Mouse (Mus musculus) forebrain, embryonic 11.5 days (tissue): ENCODE measurements around the gene Scp2. TPM values are rescaled to one million over a fixed set of nuclear protein-coding genes. Genes with fewer than 3 reads are reported as not detected.

Experiments used
- ATAC-seq: fragments of 200-750 bp; cut with Nextera tagmentation; replicated peaks from 2 replicates; pipeline ENCODE4 v1.8.0; 2017; ENCODE audit warnings: moderate TSS enrichment; ENCODE audit not compliant: low FRiP score
- DNase-seq: peaks from one replicate; pipeline ENCODE4 v3.0.0-alpha.2; 2017; ENCODE audit warnings: low spot score
- H3K27ac ChIP-seq: fragments of 300-500 bp; sonication (generic); 2 replicates; pipeline ENCODE4 v1.5.1; 2014; ENCODE audit warnings: low read depth, low read length
- H3K27me3 ChIP-seq: fragments of 300-500 bp; sonication (generic); 2 replicates; pipeline ENCODE4 v1.6.1; 2014; ENCODE audit warnings: mild to moderate bottlenecking, low read length, mixed read lengths; ENCODE audit not compliant: control insufficient read depth, insufficient read depth
- H3K36me3 ChIP-seq: fragments of 300-500 bp; sonication (generic); 2 replicates; pipeline ENCODE4 v1.6.1; 2014; ENCODE audit warnings: mild to moderate bottlenecking, low read length, moderate library complexity, mixed read lengths; ENCODE audit not compliant: control insufficient read depth, insufficient read depth
- H3K4me1 ChIP-seq: fragments of 300-500 bp; sonication (generic); replicated peaks from 2 replicates; pipeline ENCODE4 v1.6.1; 2014; ENCODE audit warnings: low read length, mixed read lengths; ENCODE audit not compliant: control insufficient read depth, insufficient read depth
- H3K4me2 ChIP-seq: fragments of 300-500 bp; sonication (generic); 2 replicates; pipeline ENCODE4 v1.6.1; 2014; ENCODE audit warnings: low read depth, mild to moderate bottlenecking, low read length, moderate library complexity, mixed read lengths; ENCODE audit not compliant: severe bottlenecking
- H3K4me3 ChIP-seq: fragments of 300-500 bp; sonication (generic); 2 replicates; pipeline ENCODE4 v1.5.1; 2014; ENCODE audit warnings: low read depth, low read length
- H3K9ac ChIP-seq: fragments of 300-500 bp; sonication (generic); 2 replicates; pipeline ENCODE4 v1.6.1; 2014; ENCODE audit warnings: low read length
- H3K9me3 ChIP-seq: fragments of 300-500 bp; sonication (generic); 2 replicates; pipeline ENCODE4 v1.6.1; 2016; ENCODE audit warnings: low read length, mixed read lengths; ENCODE audit not compliant: control insufficient read depth
- WGBS: fragments of 180-500 bp; shearing (Covaris S2); extraction: QIAGEN DNeasy Blood & Tissue Kit; methylation state at CpG from one replicate; pipeline ENCODE4 v1.1.7; 2014; 5-methylcytosine and 5-hydroxymethylcytosine counted together
- polyA plus RNA-seq: library from polyadenylated mRNA; unstranded; fragments of >200 nt; fragmentation: Nextera tagmentation; extraction: Ambion mirVana; gene quantifications from 2 replicates; pipeline ENCODE4 v1.2.1, GENCODE M21; 2014

Gene Scp2
- polyA plus RNA-seq, 1 experiment from 2014 or later: 200 TPM

- no peaks in the 10 kb centered on the region for H3K27me3 ChIP-seq
- WGBS: 86% methylated on average over 3 of the region's 3 CpGs
- DNase-seq (no peak), ATAC-seq (no peak)
- no peaks in the 10 kb centered on the region for H3K36me3 ChIP-seq
- H3K4me2 ChIP-seq: no peak overlapping the region
- no peaks in the 10 kb centered on the region for H3K9me3 ChIP-seq
- 0 out of 2 replicates have a peak, but pooled peaks cover 2% of the 10 kb centered on the region for H3K4me1 ChIP-seq
- H3K4me3 ChIP-seq: no peak overlapping the region
- no peak overlapping the region for H3K9ac ChIP-seq
- H3K27ac ChIP-seq: no peak overlapping the region
Measured at GRCm38 (mm10) chr4:108016321-108016720, 128.5 kb downstream of the Scp2 start.

DNA sequence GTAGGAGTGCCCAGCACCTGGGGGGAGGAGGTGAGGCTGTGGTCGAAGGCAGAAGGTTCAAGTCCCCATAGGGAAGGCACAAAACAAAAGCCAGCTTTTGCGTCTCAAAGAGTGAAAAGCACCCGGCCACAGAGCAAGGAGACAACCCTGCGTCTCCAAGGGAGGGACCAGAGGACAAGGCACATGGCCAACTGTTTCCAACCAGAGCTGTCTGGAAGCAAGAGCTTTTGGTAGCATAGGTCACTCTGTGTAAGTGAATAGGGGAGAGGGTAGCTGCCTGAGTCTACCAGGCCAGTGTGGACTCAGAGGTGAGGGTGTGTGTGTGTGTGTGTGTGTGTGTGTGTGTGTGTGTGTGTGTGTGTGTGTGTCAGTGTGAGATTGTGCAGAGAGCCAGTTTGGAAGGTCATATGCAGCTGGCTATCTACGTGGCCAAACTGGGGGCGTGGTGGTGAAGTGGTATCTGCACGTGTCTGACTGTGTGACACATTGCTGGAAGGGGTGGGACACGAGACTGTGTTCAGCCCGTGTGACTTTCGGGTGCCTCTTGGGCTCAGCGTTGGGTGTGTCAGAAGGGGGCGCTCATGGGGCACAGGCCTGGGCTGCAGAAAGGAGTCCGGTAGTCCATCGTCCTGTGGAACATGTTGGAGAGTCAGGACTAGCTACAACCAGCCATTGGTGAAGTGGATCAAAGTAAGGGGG lies 129.6 kb downstream of the Scp2 start:
- no peaks in the 10 kb centered on the region for H3K9me3 ChIP-seq
- H3K4me1 ChIP-seq: 0 out of 2 replicates have a peak, but pooled peaks cover 2% of the 10 kb centered on the region
- H3K4me3 ChIP-seq: no peak overlapping the region
- no peak overlapping the region for H3K4me2 ChIP-seq
- no peak for ATAC-seq
- no peak overlapping the region for H3K27ac ChIP-seq
- H3K36me3 ChIP-seq: no peaks in the 10 kb centered on the region
- WGBS: 66% methylated on average over 14 of the region's 14 CpGs
- H3K9ac ChIP-seq: no peak overlapping the region
- H3K27me3 ChIP-seq: no peaks in the 10 kb centered on the region
- DNase-seq: no peak

DNA sequence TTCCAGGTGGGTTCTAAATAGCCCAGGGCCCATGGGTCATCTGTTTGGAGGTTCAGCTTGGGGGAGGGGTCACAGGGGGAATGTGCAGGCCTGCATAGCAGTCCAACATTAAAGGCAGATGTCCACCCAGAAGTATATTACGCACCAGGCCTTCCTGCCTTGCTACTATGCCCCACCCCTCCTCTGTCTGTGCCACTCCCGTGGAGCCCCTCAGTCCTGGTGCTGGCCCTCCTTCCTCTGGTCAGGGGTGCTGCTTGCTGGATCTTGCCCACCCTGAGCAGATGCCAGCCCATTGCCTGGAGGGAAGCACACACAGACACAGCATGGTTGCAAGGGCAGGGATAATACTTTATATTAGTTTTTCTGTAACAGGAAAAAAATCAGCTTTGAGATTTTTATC lies 130.3 kb downstream of the Scp2 start:
- ATAC-seq (no peak), DNase-seq (no peak)
- Histone ChIP-seq H3K4me2 (no peak overlapping the region), H3K27ac (no peak overlapping the region), H3K4me1 (0 out of 2 replicates have a peak, but pooled peaks cover 2% of the 10 kb centered on the region), H3K9me3 (no peaks in the 10 kb centered on the region), H3K27me3 (no peaks in the 10 kb centered on the region), H3K36me3 (no peaks in the 10 kb centered on the region), H3K4me3 (no peak overlapping the region), H3K9ac (no peak overlapping the region)
- WGBS: 82% methylated on average over 2 of the region's 2 CpGs

GRCm38 (mm10) chr4:108008541-108008940 lies 136.3 kb downstream of the Scp2 start:
- ATAC-seq (no peak), DNase-seq (no peak)
- Histone ChIP-seq H3K4me2 (no peak overlapping the region), H3K36me3 (no peaks in the 10 kb centered on the region), H3K27me3 (no peaks in the 10 kb centered on the region), H3K9ac (no peak overlapping the region), H3K4me1 (no peaks in the 10 kb centered on the region), H3K9me3 (no peaks in the 10 kb centered on the region), H3K27ac (no peak overlapping the region), H3K4me3 (no peak overlapping the region)
- 84% methylated on average over 8 of the region's 8 CpGs for WGBS

DNA sequence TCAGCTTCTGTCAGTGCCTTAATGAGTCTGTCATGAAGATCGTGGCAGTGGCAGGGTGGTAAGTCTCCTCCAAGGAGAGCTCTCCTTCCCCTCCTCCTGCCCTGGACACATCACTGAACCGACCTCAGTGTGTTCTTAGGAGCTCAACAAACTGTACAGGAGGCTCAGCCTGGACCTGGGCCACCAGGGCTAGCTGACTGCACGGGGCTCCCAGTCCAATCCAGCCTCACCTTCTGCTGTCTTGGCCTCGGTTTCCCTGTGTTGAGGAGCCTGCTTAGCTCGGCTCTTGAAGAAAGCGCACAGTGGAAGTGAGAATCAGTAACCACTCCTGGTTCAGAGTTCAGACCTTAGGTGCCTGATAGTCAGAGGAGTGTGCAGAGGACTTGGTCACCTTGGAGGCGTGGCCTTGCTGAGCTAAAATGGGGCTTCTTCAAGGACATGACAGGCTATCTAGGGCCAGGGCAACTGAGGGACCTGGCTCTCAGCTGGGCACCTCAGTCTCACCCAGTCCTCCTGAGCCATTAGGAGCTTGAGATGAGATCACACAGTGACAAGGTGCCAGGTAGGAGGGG lies 137.2 kb downstream of the Scp2 start:
- WGBS: 85% methylated on average over 7 of the region's 7 CpGs
- H3K4me1 ChIP-seq: no peaks in the 10 kb centered on the region
- ATAC-seq: no peak

GRCm38 (mm10) chr4:108005328-108005727 lies 139.5 kb downstream of the Scp2 start:
- Histone ChIP-seq H3K4me2 (no peak overlapping the region), H3K27me3 (no peaks in the 10 kb centered on the region), H3K4me3 (no peak overlapping the region), H3K9ac (no peak overlapping the region), H3K9me3 (no peaks in the 10 kb centered on the region), H3K27ac (no peak overlapping the region), H3K36me3 (no peaks in the 10 kb centered on the region), H3K4me1 (no peaks in the 10 kb centered on the region)
- DNase-seq (no peak), ATAC-seq (no peak)
- WGBS: 75% methylated on average over 7 of the region's 7 CpGs

More for the DNA sequence above, 137.2 kb downstream of the Scp2 start:
- Histone ChIP-seq H3K27me3 (no peaks in the 10 kb centered on the region), H3K9me3 (no peaks in the 10 kb centered on the region), H3K27ac (no peak overlapping the region), H3K4me2 (no peak overlapping the region), H3K4me3 (no peak overlapping the region), H3K9ac (no peak overlapping the region), H3K36me3 (no peaks in the 10 kb centered on the region)
- DNase-seq: no peak

DNA sequence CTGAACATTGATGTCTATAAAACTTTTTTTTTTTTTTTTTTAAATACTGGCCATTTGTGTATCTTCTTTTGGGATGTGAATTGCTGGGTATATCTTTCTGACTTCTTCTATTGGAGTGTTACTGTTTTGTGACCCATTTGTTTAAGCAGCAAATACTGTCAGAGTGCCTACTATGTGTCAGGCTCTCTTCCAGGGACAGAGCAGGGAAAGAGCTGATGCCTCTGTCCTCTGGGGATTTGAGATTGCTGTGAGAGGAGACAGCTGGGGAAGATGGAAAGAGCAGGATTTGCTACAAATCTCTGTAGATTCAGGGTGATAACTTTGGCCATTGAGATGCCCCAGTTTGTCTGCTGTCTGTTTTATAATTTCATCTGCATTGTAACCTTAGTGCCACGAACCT lies 145.4 kb downstream of the Scp2 start:
- no peaks in the 10 kb centered on the region for H3K9me3 ChIP-seq
- no peak for DNase-seq
- no peak overlapping the region for H3K9ac ChIP-seq
- H3K27ac ChIP-seq: no peak overlapping the region
- no peak overlapping the region for H3K4me3 ChIP-seq
- H3K27me3 ChIP-seq: no peaks in the 10 kb centered on the region
- H3K4me2 ChIP-seq: no peak overlapping the region
- 79% methylated on average over 1 of the region's 1 CpGs for WGBS
- no peak for ATAC-seq
- H3K36me3 ChIP-seq: no peaks in the 10 kb centered on the region
- no peaks in the 10 kb centered on the region for H3K4me1 ChIP-seq

DNA sequence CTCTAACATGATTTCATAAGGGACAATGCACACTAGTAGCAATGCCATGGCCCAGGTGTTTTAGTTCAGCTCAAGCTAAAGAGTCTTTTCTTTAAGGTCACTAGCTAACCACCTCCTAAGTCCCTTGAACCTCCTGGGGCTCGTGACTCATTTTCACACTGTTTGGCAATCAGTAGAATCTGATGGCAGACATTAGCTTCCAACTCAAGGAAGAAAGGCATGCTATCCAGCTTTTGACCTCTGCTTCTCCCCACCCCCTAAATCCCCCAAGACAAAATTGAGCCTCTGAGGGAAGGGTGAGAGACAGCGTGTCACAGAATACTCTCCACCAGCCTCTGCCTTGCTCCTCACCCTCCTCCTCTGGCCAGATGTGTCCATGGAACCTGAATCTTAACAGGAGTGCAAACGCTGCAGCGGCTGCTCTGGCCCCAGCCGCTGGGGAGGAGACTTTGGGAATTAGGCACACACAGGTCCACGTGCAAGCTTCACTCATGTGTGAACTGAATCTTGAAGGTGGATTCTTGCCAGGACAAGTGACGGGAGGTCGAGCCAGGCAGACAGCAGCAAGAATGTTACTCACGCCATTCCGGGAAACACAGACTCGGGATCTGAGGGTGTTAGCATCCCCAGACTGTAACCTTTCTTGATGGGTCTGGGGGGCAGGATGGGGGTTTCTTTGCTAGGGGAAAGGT lies 146.0 kb downstream of the Scp2 start:
- Histone ChIP-seq H3K4me1 (no peaks in the 10 kb centered on the region), H3K4me2 (no peak overlapping the region), H3K4me3 (no peak overlapping the region), H3K9me3 (no peaks in the 10 kb centered on the region), H3K36me3 (no peaks in the 10 kb centered on the region), H3K27me3 (no peaks in the 10 kb centered on the region), H3K9ac (no peak overlapping the region), H3K27ac (no peak overlapping the region)
- ATAC-seq (no peak), DNase-seq (no peak)
- WGBS: 34% methylated on average over 11 of the region's 11 CpGs
